Mouse (Mus musculus) intestine, postnatal 0 days (tissue): ENCODE data around the gene Cap1. TPM values are rescaled to one million over a fixed set of nuclear protein-coding genes. Genes with fewer than 3 reads are reported as not detected.
A peak's percentile ranks its signal among the peaks of the same experiment; 100 is the strongest.

Experiments used
- ATAC-seq: fragments of 200-750 bp; cut with Nextera tagmentation; 2 replicates; pipeline ENCODE4 v1.8.0; 2017; ENCODE audit warnings: mild to moderate bottlenecking, moderate TSS enrichment, moderate library complexity
- H3K27ac ChIP-seq: fragments of 300-500 bp; sonication (generic); 2 replicates; pipeline ENCODE4 v1.5.1; 2014; ENCODE audit warnings: mild to moderate bottlenecking, low read depth, low read length, moderate library complexity
- H3K27me3 ChIP-seq: fragments of 300-500 bp; sonication (generic); replicated peaks from 2 replicates; pipeline ENCODE4 v1.6.1; 2014; ENCODE audit warnings: low read length, mixed read lengths; ENCODE audit not compliant: control insufficient read depth, insufficient read depth
- H3K36me3 ChIP-seq: fragments of 300-500 bp; sonication (generic); 2 replicates; pipeline ENCODE4 v1.6.1; 2014; ENCODE audit warnings: mild to moderate bottlenecking, moderate library complexity; ENCODE audit not compliant: control insufficient read depth, insufficient read depth
- H3K4me1 ChIP-seq: fragments of 300-500 bp; sonication (generic); replicated peaks from 2 replicates; pipeline ENCODE4 v1.6.1; 2014; ENCODE audit warnings: antibody characterized with exemption, low read length, mixed read lengths; ENCODE audit not compliant: control insufficient read depth, insufficient read depth
- H3K4me2 ChIP-seq: fragments of 300-500 bp; sonication (generic); replicated peaks from 2 replicates; pipeline ENCODE4 v1.6.1; 2014; ENCODE audit warnings: low read depth, mild to moderate bottlenecking, moderate library complexity
- H3K4me3 ChIP-seq: fragments of 300-500 bp; sonication (generic); 2 replicates; pipeline ENCODE4 v1.5.1; 2014; ENCODE audit warnings: low read depth, low read length
- H3K9ac ChIP-seq: fragments of 300-500 bp; sonication (generic); 2 replicates; pipeline ENCODE4 v1.6.1; 2014; ENCODE audit warnings: mild to moderate bottlenecking, low read depth, low read length
- H3K9me3 ChIP-seq: fragments of 300-500 bp; sonication (generic); 2 replicates; pipeline ENCODE4 v1.6.1; 2016; ENCODE audit warnings: mixed run types; ENCODE audit not compliant: control insufficient read depth
- CTCF ChIP-seq: sonication (generic); IDR thresholded peaks from 2 replicates; pipeline ENCODE4 v1.5.1; 2016; ENCODE audit warnings: low read depth, mild to moderate bottlenecking, control low read depth, antibody characterized with exemption, moderate library complexity
- WGBS: fragments of 180-500 bp; shearing (Covaris S2); extraction: QIAGEN DNeasy Blood & Tissue Kit; methylation state at CpG from one replicate; pipeline ENCODE4 v1.1.7; 2014; 5-methylcytosine and 5-hydroxymethylcytosine counted together
- polyA plus RNA-seq: library from polyadenylated mRNA; unstranded; fragments of >200 nt; fragmentation: Nextera tagmentation; extraction: Ambion mirVana; gene quantifications from 2 replicates; pipeline ENCODE4 v1.2.1, GENCODE M21; 2015

Gene Cap1
- polyA plus RNA-seq, 1 experiment from 2014 or later = 60.4 TPM

DNA sequence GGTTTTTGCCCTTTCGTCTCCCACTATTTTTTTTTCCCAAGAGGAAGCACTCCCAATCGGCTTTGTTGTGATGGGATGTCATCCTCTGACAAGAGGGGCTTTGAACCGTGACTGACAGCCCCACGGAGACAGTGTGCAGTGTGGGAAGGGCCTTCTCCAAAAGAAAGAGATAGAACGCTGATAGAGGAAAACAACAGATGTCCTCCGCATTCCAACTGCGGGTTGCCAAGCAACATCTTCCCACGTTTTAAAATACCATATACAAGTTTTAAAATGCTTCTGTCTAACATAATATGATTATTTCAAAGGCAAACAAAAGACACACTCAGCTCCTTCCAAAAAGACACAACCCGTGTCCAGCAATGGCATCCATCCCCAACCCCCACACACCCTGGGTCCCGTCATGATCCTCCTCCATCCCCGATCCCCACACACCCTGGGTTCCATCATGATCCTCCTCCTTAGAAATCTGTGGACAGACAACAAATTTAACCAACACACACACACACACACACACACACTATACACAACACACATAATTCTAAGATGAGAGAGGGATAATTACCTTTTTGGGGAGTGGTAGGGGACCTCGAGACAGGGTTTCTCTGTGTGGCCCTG, 23.8 kb upstream of the Cap1 start:
- ATAC-seq = no peak
- H3K9me3 ChIP-seq = no peaks in the 10 kb centered on the region; the same call in 1 of the 2 replicates
- TF ChIP-seq CTCF = no peak
- H3K4me1 ChIP-seq = no peaks in the 10 kb centered on the region
- no peak overlapping the region for H3K4me2 ChIP-seq
- H3K4me3 ChIP-seq = no peak overlapping the region
- H3K27ac ChIP-seq = no peak overlapping the region
- WGBS = 58% methylated on average over 12 of the region's 12 CpGs
- no peak overlapping the region for H3K9ac ChIP-seq
- no peaks in the 10 kb centered on the region for H3K27me3 ChIP-seq
- no peaks in the 10 kb centered on the region for H3K36me3 ChIP-seq

DNA sequence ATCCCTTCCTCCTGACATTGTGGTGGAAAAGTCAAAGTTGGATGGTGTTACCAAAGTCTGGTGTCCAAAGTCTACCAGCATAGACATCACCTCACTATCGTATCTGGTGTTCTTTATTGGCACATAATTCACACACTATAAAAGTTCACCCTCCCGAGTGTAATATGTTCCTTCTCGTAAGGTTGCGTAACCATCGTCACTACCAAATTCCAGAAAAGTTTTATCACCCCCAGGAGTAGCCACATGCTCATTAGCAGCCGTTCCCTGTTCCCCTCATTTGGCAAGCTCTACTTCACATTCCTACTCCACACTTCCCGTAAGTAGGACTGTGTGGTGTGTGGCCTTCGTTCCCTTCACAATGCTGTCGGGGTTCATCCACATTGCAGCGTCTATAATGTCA, 19.5 kb upstream of the Cap1 start:
- no peak overlapping the region for H3K27ac ChIP-seq
- no peak overlapping the region for H3K9ac ChIP-seq
- TF ChIP-seq CTCF = no peak
- H3K4me1 ChIP-seq = no peaks in the 10 kb centered on the region
- no peaks in the 10 kb centered on the region for H3K27me3 ChIP-seq
- no peaks in the 10 kb centered on the region for H3K9me3 ChIP-seq
- no peak overlapping the region for H3K4me3 ChIP-seq
- 50% methylated on average over 10 of the region's 10 CpGs for WGBS
- H3K36me3 ChIP-seq = no peaks in the 10 kb centered on the region
- H3K4me2 ChIP-seq = no peak overlapping the region
- ATAC-seq = peak; percentile 75

DNA sequence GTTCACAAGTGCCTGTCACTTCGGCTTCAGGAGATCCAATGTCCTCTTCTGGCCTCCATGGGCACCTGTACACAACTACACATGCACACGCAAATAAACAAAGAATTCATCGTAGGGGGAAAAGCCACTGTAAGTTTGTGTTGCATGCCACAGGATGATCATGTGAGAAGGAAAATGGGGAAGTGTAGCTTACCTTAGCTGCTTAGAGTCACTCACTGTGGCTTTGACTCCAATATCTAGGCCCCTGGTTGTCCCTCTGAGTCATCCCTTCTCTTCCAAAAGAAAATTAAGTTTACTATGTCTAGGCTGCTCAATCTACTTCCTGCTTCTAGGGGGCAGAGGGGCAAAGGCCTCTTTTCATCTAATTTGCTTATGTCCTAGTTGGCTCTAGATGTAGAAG, 17.9 kb upstream of the Cap1 start:
- no peaks in the 10 kb centered on the region for H3K27me3 ChIP-seq

DNA sequence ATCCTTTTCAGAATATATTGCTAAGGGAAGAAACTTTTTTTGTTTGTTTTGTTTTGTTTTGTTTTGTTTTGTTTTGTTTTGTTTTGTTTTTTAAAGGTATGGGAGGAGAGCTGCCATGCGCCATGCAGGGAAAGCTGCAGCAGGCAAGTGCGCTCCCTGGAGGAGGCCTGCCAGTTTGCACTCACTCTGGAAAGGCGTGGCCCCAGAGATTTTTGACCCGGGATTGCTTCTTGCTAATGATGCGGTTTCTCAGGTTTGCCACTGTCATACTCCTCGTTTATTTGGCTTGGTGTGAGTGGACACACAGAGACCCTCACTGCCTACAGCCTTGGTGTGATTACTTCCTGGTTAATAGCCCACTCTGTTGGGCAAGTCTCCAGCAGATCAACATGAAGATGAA, 16.3 kb upstream of the Cap1 start:
- no peak overlapping the region for H3K4me2 ChIP-seq
- WGBS = 23% methylated on average over 6 of the region's 6 CpGs
- peak; percentile 65 for TF ChIP-seq CTCF
- H3K4me3 ChIP-seq = no peak overlapping the region
- H3K4me1 ChIP-seq = no peaks in the 10 kb centered on the region
- no peaks in the 10 kb centered on the region for H3K36me3 ChIP-seq
- H3K9ac ChIP-seq = no peak overlapping the region
- no peaks in the 10 kb centered on the region for H3K27me3 ChIP-seq
- no peak overlapping the region for H3K27ac ChIP-seq
- no peak for ATAC-seq
- no peaks in the 10 kb centered on the region for H3K9me3 ChIP-seq

More for the DNA sequence above, 17.9 kb upstream of the Cap1 start:
- H3K4me3 ChIP-seq = no peak overlapping the region
- H3K9ac ChIP-seq = no peak overlapping the region
- 87% methylated on average over 3 of the region's 3 CpGs for WGBS
- H3K9me3 ChIP-seq = no peaks in the 10 kb centered on the region
- H3K4me2 ChIP-seq = no peak overlapping the region
- H3K4me1 ChIP-seq = no peaks in the 10 kb centered on the region
- H3K36me3 ChIP-seq = no peaks in the 10 kb centered on the region
- TF ChIP-seq CTCF = no peak
- ATAC-seq = no peak
- no peak overlapping the region for H3K27ac ChIP-seq

DNA sequence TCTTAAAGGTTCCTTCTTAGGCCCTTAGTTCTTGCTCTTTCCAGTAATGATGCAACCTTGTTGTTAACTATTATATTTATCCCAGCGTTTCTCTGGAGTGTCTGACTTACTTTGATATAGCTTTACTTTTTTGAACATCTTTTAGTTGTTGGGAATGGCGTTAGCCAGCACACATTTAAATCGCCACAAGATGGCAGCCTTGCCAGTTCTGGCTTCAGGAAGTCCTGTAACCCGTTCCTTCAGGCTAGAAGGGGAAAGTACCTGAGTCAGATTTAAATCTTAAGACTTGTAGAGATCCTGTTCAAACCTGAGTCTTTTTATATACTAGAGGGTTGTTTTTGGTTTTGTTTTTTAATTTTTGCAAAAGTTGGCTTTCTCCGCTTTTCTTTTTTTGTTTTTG, 12.5 kb upstream of the Cap1 start:
- Histone ChIP-seq H3K36me3 (no peaks in the 10 kb centered on the region), H3K4me3 (no peak overlapping the region), H3K27me3 (no peaks in the 10 kb centered on the region), H3K4me2 (no peak overlapping the region), H3K27ac (no peak overlapping the region), H3K9me3 (no peaks in the 10 kb centered on the region), H3K9ac (no peak overlapping the region), H3K4me1 (no peaks in the 10 kb centered on the region)
- 14% methylated on average over 5 of the region's 5 CpGs for WGBS
- TF ChIP-seq CTCF = peak; percentile 85
- ATAC-seq = no peak

DNA sequence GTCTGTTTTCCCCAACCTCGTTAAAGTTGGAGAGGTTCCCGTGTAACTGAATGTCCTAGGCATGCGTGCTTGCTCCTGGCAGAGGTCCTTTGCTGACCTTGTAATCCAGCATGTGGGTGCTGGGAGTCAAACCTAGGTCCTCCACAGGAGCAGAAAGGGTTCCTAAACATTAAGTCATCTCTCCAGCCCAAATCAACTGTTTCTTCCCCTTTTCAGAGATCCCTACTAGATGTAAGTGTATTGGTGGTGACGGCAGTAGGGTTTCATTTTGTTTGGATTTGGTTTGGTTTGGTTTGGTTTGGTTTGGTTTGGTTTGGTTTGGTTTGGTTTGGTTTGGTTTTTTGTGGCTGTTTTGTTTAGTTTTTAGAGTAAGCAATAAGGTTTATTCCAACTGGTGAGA, 11.9 kb upstream of the Cap1 start:
- Histone ChIP-seq H3K9ac (no peak overlapping the region), H3K27me3 (no peaks in the 10 kb centered on the region), H3K4me1 (no peaks in the 10 kb centered on the region), H3K4me3 (no peak overlapping the region), H3K36me3 (no peaks in the 10 kb centered on the region), H3K27ac (no peak overlapping the region), H3K4me2 (no peak overlapping the region), H3K9me3 (no peaks in the 10 kb centered on the region)
- no peak for ATAC-seq
- TF ChIP-seq CTCF = no peak
- WGBS = 78% methylated on average over 4 of the region's 4 CpGs

DNA sequence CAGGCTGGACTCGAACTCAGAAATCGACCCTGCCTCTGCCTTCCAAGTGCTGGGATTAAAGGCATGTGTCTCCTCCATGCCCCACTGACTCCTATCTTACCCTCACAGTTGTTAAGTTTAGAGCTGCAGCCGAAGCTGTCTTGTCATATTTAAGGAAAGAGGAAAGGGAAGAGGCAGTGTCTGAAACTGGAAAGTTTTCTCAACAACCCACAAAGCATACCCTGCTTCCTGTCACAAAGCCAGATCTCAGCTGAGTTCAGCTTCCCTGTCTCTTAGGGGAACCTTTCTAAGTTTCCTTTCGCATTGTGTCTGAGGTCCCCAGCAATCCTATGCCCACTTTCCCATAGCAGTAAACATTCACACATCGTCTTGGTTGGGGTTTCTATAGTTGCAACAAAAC, 6.3 kb upstream of the Cap1 start:
- no peak overlapping the region for H3K9ac ChIP-seq
- no peak for TF ChIP-seq CTCF
- no peaks in the 10 kb centered on the region for H3K9me3 ChIP-seq
- H3K36me3 ChIP-seq = no peaks in the 10 kb centered on the region
- ATAC-seq = no peak
- no peaks in the 10 kb centered on the region for H3K4me1 ChIP-seq
- H3K27ac ChIP-seq = no peak overlapping the region
- 62% methylated on average over 5 of the region's 5 CpGs for WGBS
- H3K27me3 ChIP-seq = no peaks in the 10 kb centered on the region
- no peak overlapping the region for H3K4me3 ChIP-seq
- no peak overlapping the region for H3K4me2 ChIP-seq
